Mouse (Mus musculus): ENCODE data around the gene Fam133b.
A peak's percentile ranks its signal among the peaks of the same experiment; 100 is the strongest.
"Not testable (repeated sequence)": the region's sequence is repeated elsewhere in the genome, so short reads cannot be mapped to it uniquely, and the experiment has no call there.

The Fam133b gene

GRCm38 (mm10) chr5:3521741-3522140 is 21.9 kb upstream of the Fam133b start:
- DNase-seq: no peak

GRCm38 (mm10) chr5:3522826-3523225 is 20.8 kb upstream of the Fam133b start:
- DNase-seq: no peak

GRCm38 (mm10) chr5:3527041-3527691 is 16.5 kb upstream of the Fam133b start:
- DNase-seq: no peak

GRCm38 (mm10) chr5:3529585-3530189 is 13.9 kb upstream of the Fam133b start:
- DNase-seq: no peak

GRCm38 (mm10) chr5:3532048-3532447 is 11.6 kb upstream of the Fam133b start:
- DNase-seq: not testable (repeated sequence)

GRCm38 (mm10) chr5:3536592-3537212 is 6.9 kb upstream of the Fam133b start:
- DNase-seq: no peak

- no peak for DNase-seq
Measured at GRCm38 (mm10) chr5:3538505-3539472, 4.8 kb upstream of the Fam133b start.

GRCm38 (mm10) chr5:3541871-3542270 is 1.8 kb upstream of the Fam133b start:
- no peak for DNase-seq

GRCm38 (mm10) chr5:3544480-3544769 is 792 bp downstream of the Fam133b start:
- DNase-seq: no peak

GRCm38 (mm10) chr5:3546226-3546625 is 2.6 kb downstream of the Fam133b start:
- no peak for DNase-seq

GRCm38 (mm10) chr5:3551481-3551880 is 7.8 kb downstream of the Fam133b start:
- no peak for DNase-seq

- no peak for DNase-seq
Measured at GRCm38 (mm10) chr5:3554198-3554597, 10.6 kb downstream of the Fam133b start.

- no peak for DNase-seq
Measured at GRCm38 (mm10) chr5:3571266-3571665, 27.6 kb downstream of the Fam133b start, which contains the start of gene 1700109H08Rik. Gene 1700109H08Rik (plus strand): TSS chr5:3571566.

- DNase-seq: no peak
Measured at GRCm38 (mm10) chr5:3574825-3575224, 31.2 kb downstream of the Fam133b start.

- no peak for DNase-seq
Measured at GRCm38 (mm10) chr5:3577939-3578338, 34.3 kb downstream of the Fam133b start.

- DNase-seq: no peak
Measured at GRCm38 (mm10) chr5:3579066-3579465, 35.4 kb downstream of the Fam133b start.

- DNase-seq: peak; percentile 96
Measured at GRCm38 (mm10) chr5:3595693-3596398, 52.2 kb downstream of the Fam133b start, which contains the start of gene Pex1. Gene Pex1 (plus strand): TSS chr5:3596066.

GRCm38 (mm10) chr5:3596399-3596766 is 52.8 kb downstream of the Fam133b start, which contains the start of gene Rbm48:
Gene Rbm48 (minus strand): TSS chr5:3596585.
- DNase-seq: peak; percentile 87

- DNase-seq: no peak
Measured at GRCm38 (mm10) chr5:3597171-3597570, 53.5 kb downstream of the Fam133b start.

GRCm38 (mm10) chr5:3598766-3599165 is 55.1 kb downstream of the Fam133b start:
- DNase-seq: no peak

GRCm38 (mm10) chr5:3600298-3600697 is 56.7 kb downstream of the Fam133b start:
- DNase-seq: no peak

GRCm38 (mm10) chr5:3600790-3601189 is 57.2 kb downstream of the Fam133b start:
- no peak for DNase-seq

Measured in layer of hippocampus, adult 9-11 months (tissue).